Mouse (Mus musculus) midbrain, postnatal 0 days (tissue): ENCODE data around the gene Wdr74. TPM values are rescaled to one million over a fixed set of nuclear protein-coding genes. Genes with fewer than 3 reads are reported as not detected.
"Not testable (repeated sequence)": the region's sequence is repeated elsewhere in the genome, so short reads cannot be mapped to it uniquely, and the experiment has no call there.

Source experiments
- ATAC-seq: fragments of 200-750 bp; cut with Nextera tagmentation; 2 replicates; pipeline ENCODE4 v1.8.0; 2017; ENCODE audit warnings: moderate number of reproducible peaks, mild to moderate bottlenecking, moderate TSS enrichment, moderate library complexity; ENCODE audit not compliant: low FRiP score
- DNase-seq: peaks from one replicate; pipeline ENCODE4 v3.0.0-alpha.2; 2015; ENCODE audit warnings: low spot score
- H3K27ac ChIP-seq: fragments of 300-500 bp; sonication (generic); 2 replicates; pipeline ENCODE4 v1.5.1; 2014; ENCODE audit warnings: low read depth, mild to moderate bottlenecking, low read length, mixed read lengths
- H3K27me3 ChIP-seq: fragments of 300-500 bp; sonication (generic); 2 replicates; pipeline ENCODE4 v1.6.1; 2014; ENCODE audit warnings: low read length, control low read depth, mixed read lengths; ENCODE audit not compliant: insufficient read depth
- H3K36me3 ChIP-seq: fragments of 300-500 bp; sonication (generic); 2 replicates; pipeline ENCODE4 v1.6.1; 2014; ENCODE audit warnings: low read length, control low read depth, mixed read lengths; ENCODE audit not compliant: insufficient read depth
- H3K4me1 ChIP-seq: fragments of 300-500 bp; sonication (generic); 2 replicates; pipeline ENCODE4 v1.6.1; 2014; ENCODE audit warnings: mild to moderate bottlenecking, control low read depth, antibody characterized with exemption, low read length, mixed read lengths; ENCODE audit not compliant: insufficient read depth
- H3K4me2 ChIP-seq: fragments of 300-500 bp; sonication (generic); 2 replicates; pipeline ENCODE4 v1.6.1; 2014; ENCODE audit warnings: low read depth, mild to moderate bottlenecking, low read length, mixed read lengths; ENCODE audit not compliant: poor library complexity, severe bottlenecking
- H3K4me3 ChIP-seq: fragments of 300-500 bp; sonication (generic); 2 replicates; pipeline ENCODE4 v1.5.1; 2014; ENCODE audit warnings: low read depth, mild to moderate bottlenecking, low read length, moderate library complexity
- H3K9ac ChIP-seq: fragments of 300-500 bp; sonication (generic); replicated peaks from 2 replicates; pipeline ENCODE4 v1.6.1; 2014; ENCODE audit warnings: mild to moderate bottlenecking, low read length, moderate library complexity, mixed read lengths; ENCODE audit not compliant: poor library complexity, severe bottlenecking
- H3K9me3 ChIP-seq: fragments of 300-500 bp; sonication (generic); 2 replicates; pipeline ENCODE4 v1.6.1; 2016; ENCODE audit warnings: low read length, control low read depth
- CTCF ChIP-seq: IDR thresholded peaks from 2 replicates; pipeline ENCODE4 v1.5.1; 2016; ENCODE audit warnings: antibody characterized with exemption, mild to moderate bottlenecking
- WGBS: fragments of 180-500 bp; shearing (Covaris S2); extraction: QIAGEN DNeasy Blood & Tissue Kit; methylation state at CpG from one replicate; pipeline ENCODE4 v1.1.7; 2014; 5-methylcytosine and 5-hydroxymethylcytosine counted together
- polyA plus RNA-seq: library from polyadenylated mRNA; unstranded; fragments of >200 nt; fragmentation: Nextera tagmentation; extraction: Ambion mirVana; gene quantifications from 2 replicates; pipeline ENCODE4 v1.2.1, GENCODE M21; 2015
- total RNA-seq: library from RNA; depleted of rRNA; stranded (reverse); fragments of >200 nt; gene quantifications from 2 replicates; pipeline ENCODE4 v1.2.3, GENCODE M21; 2014

Wdr74 gene
- total and polyA plus RNA-seq, 2 experiments from 2014 or later: 50.9 to 85.9 TPM

DNA sequence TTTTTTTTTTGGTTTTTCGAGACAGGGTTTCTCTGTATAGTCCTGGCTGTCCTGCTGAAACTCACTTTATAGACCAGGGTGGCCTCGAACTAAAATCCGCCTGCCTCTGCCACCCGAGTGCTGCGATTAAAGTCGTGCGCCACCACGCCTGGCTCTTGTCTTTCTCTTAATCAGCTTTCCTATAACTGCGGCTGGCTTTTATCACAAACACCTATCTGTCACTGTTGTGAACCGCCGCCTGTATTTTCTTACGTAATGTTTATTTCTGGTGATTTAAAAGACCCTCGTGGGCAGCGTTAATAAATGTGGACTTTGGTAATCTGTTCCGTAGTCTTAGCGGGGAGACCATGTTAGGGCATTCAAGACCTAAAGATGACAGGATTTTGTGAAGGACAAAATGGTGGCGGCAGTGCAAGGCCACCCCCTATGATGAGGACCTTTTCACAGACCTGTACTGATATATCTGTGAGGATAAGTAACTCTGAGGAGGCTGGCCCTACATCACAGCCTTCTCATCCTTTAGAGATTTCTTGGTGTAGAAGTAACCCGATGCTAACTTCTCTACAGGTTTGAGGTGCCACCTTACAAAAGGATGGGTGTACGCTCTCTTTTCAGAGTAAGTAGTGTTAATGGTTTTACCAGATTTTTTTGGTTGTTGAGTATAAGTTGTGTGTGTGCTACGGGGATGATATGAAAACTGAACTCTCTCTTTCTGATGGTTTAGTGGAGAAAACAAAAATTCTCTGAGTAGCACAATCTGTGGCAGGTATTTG, 11.9 kb upstream of the Wdr74 start:
- WGBS: under 1% methylated on average over 20 of the region's 20 CpGs
- no peak for ATAC-seq
- H3K4me1 ChIP-seq: peaks cover 10% of the 10 kb centered on the region; the same call in 1 of the 2 replicates
- peak overlapping the region; percentile 77 for H3K27ac ChIP-seq
- H3K4me2 ChIP-seq: peak overlapping the region; percentile 59
- TF ChIP-seq CTCF: no peak
- no peaks in the 10 kb centered on the region for H3K9me3 ChIP-seq
- peak; percentile 45 for DNase-seq
- H3K4me3 ChIP-seq: peak overlapping the region; percentile 69
- H3K9ac ChIP-seq: peak overlapping the region; percentile 92
- H3K36me3 ChIP-seq: peaks cover 11% of the 10 kb centered on the region; the same call in 1 of the 2 replicates
- no peaks in the 10 kb centered on the region for H3K27me3 ChIP-seq

DNA sequence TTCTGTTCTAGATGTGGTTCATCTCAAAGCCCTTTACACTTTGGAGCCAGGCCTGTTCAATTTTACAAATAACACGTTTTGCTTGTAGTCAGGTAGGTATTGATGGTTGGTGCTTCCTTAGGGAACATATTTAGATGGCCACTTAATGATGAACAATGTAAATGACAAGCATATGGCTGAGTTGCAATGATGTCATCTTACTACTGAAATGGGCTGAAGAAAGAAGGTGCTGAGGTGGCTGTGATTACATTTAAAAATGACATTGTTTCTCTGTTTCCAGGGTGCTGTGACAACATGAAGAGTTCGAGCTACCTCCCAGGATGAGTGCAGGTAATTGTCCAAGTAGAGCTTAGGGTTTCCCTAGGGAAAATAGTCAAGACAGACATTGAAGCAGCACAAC, 11.2 kb upstream of the Wdr74 start:
- 1% methylated on average over 2 of the region's 2 CpGs for WGBS
- H3K4me3 ChIP-seq: peak overlapping the region; percentile 69
- H3K36me3 ChIP-seq: peaks cover 11% of the 10 kb centered on the region; the same call in 1 of the 2 replicates
- ATAC-seq (no peak), DNase-seq (no peak)
- no peaks in the 10 kb centered on the region for H3K9me3 ChIP-seq
- peaks cover 10% of the 10 kb centered on the region; the same call in 1 of the 2 replicates for H3K4me1 ChIP-seq
- peak overlapping the region; percentile 59 for H3K4me2 ChIP-seq
- H3K9ac ChIP-seq: peak overlapping the region; percentile 14; the same call in 1 of the 2 replicates
- TF ChIP-seq CTCF: no peak
- H3K27ac ChIP-seq: no peak overlapping the region; the same call in 1 of the 2 replicates
- no peaks in the 10 kb centered on the region for H3K27me3 ChIP-seq

DNA sequence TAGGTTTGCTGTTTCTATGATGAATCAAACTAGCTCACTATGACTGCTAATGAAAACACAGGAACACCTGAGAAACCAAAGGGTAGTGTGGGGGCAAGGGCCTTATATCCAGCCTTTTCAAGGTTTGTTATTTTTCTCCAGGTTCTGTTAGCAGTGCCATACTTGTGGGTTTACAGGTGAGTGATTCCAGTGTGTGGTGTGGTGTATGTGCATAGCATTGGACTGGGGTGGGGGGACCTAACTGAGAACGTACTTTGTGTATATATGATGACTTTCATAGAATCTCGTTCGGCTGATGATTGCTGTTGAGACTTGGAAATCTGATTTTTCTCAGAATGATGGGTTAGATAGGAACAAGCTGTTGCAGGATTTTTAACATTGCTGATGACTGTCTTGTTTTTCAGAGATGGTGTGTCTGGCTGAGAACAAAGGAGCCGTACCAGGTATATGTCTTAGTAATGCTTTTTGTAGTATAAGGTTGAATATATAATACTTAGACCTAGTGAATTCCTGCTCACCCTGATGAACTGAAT, 10.5 kb upstream of the Wdr74 start:
- H3K9me3 ChIP-seq: no peaks in the 10 kb centered on the region
- H3K9ac ChIP-seq: no peak overlapping the region; the same call in 1 of the 2 replicates
- ATAC-seq (no peak), DNase-seq (no peak)
- H3K4me1 ChIP-seq: peaks cover 10% of the 10 kb centered on the region; the same call in 1 of the 2 replicates
- no peak overlapping the region for H3K27ac ChIP-seq
- H3K36me3 ChIP-seq: peaks cover 11% of the 10 kb centered on the region; the same call in 1 of the 2 replicates
- H3K4me2 ChIP-seq: peak overlapping the region; percentile 59; the same call in 1 of the 2 replicates
- peak overlapping the region; percentile 69; the same call in 1 of the 2 replicates for H3K4me3 ChIP-seq
- 41% methylated on average over 4 of the region's 4 CpGs for WGBS
- no peaks in the 10 kb centered on the region for H3K27me3 ChIP-seq
- TF ChIP-seq CTCF: no peak

DNA sequence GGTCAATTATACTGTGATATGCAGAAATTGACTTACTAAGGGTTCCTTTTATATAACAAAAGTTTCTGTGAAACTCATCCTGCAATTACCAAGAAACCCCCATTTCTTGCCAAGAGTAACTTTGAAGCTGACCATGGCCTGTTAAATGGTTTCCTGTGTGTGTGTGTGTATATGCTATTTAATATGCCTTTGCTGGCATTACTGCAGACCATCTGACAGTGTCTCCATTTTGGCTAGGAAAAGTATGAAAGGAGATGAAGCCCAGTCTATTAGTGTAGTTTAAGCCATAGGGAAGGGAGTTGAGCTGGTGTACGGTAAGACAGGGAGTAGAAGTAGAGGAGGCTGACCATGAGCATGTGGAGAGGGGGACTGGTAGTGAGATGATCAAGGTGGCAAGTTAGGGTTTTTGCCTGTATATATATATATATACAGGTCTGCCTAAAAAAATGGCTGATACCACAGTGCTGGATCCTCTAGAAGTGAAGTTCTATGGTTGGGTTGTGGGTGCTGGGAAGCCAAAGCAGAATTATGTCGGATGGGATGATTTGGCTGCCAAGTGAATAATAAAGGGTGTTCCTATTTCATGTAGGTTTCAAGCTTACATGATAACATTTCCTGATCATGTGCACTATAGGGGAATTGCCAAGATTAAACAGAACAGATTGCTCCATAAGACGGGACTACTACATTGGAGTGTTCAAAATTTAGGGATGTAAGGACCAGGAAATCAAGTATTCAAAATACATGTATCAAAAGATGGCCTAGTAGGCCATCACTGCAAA, 8.8 kb upstream of the Wdr74 start:
- peaks cover 10% of the 10 kb centered on the region; the same call in 1 of the 2 replicates for H3K4me1 ChIP-seq
- TF ChIP-seq CTCF: no peak
- no peaks in the 10 kb centered on the region for H3K27me3 ChIP-seq
- no peak overlapping the region for H3K4me3 ChIP-seq
- H3K4me2 ChIP-seq: no peak overlapping the region
- peaks cover 11% of the 10 kb centered on the region; the same call in 1 of the 2 replicates for H3K36me3 ChIP-seq
- H3K9ac ChIP-seq: no peak overlapping the region
- DNase-seq: no peak
- H3K9me3 ChIP-seq: no peaks in the 10 kb centered on the region
- WGBS: 17% methylated on average over 3 of the region's 3 CpGs
- no peak overlapping the region for H3K27ac ChIP-seq
- no peak for ATAC-seq

DNA sequence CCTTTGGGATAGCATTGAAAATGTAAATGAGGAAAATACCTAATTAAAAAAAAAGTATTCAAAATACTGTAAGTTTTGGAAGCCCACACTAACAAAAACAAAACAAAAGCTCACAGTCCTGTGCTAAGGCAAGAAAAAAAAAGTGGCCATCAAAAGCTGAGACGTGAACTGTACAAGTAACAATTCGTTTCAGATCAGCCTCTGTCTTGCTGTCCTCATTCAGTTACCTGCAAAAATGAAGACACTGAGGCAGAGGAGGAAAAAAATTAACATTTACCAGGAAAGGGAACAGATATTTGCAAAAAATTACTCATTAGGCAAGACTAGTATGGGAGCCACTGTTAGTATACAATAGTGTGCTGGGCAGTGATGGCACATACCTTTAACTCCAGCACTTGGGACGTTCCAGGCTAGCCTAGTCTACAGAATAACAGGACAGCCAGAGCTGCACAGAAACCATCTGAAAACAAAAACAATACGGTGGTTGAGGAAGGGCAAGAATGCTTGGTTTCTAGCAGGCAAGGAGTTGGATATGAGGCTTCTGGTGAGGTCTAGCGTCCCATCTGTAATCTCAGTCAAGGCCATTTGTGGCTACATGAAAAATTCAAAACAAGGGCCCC, 8.0 kb upstream of the Wdr74 start:
- DNase-seq (no peak), ATAC-seq (no peak)
- WGBS: 28% methylated on average over 5 of the region's 5 CpGs
- H3K9ac ChIP-seq: no peak overlapping the region; the same call in 1 of the 2 replicates
- H3K4me1 ChIP-seq: peaks cover 10% of the 10 kb centered on the region; the same call in 1 of the 2 replicates
- H3K27ac ChIP-seq: no peak overlapping the region
- no peak overlapping the region for H3K4me3 ChIP-seq
- TF ChIP-seq CTCF: no peak
- no peaks in the 10 kb centered on the region for H3K27me3 ChIP-seq
- peaks cover 11% of the 10 kb centered on the region; the same call in 1 of the 2 replicates for H3K36me3 ChIP-seq
- H3K4me2 ChIP-seq: no peak overlapping the region
- no peaks in the 10 kb centered on the region for H3K9me3 ChIP-seq

DNA sequence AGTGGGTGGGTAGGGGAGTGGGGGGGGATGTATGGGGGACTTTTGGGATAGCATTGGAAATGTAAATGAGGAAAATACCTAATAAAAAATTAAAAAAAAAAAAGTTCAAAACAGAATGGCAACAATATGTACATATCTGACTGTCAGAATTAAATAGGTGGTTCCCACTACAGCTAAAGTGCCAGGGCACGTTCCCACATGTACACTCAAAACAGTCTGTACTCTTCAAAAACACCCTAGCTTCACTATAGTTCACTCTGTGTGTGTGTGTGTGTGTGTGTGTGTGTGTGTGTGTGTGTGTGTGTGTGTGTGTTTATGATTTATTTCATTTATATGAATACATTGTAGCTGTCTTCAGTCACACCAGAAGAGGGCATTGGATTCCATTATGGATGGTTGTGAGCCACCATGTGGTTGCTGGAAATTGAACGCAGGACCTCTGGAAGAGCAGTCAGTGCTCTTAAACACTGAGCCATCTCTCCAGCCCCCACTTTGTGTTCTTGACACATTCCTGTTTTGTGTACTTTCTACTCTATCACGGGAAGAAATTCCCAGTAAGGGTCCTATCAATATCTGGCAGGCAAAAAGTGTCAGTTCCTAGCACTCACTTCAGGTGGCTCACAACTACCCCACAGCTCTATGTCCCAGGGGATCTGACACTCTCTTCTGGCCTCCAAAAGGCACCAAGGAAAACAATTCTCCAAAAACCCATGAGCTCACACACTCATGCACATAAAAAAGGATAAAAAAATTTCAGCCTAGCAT, 7.1 kb upstream of the Wdr74 start:
- H3K27me3 ChIP-seq, H3K4me2 ChIP-seq, H3K9me3 ChIP-seq, H3K4me1 ChIP-seq, DNase-seq, H3K27ac ChIP-seq, H3K9ac ChIP-seq, ATAC-seq, H3K4me3 ChIP-seq: not testable (repeated sequence)
- peaks cover 11% of the 10 kb centered on the region; the same call in 1 of the 2 replicates for H3K36me3 ChIP-seq
- 52% methylated on average over 3 of the region's 3 CpGs for WGBS
